Mouse (Mus musculus) stomach, postnatal 0 days (tissue): ENCODE measurements at regions not wholly inside any gene's neighbourhood (a gene's known extent, or its start where the extent isn't known, plus 50 kb on each side); places are given as distances from the start of the nearest gene placed in this dataset.

Experiments used
- ATAC-seq: fragments of 200-750 bp; cut with Nextera tagmentation; 2 replicates; pipeline ENCODE4 v1.8.0; 2017; ENCODE audit not compliant: low FRiP score, low TSS enrichment
- DNase-seq: peaks from one replicate; pipeline ENCODE4 v3.0.0-alpha.2; 2016; ENCODE audit warnings: low spot score
- H3K27ac ChIP-seq: fragments of 300-500 bp; sonication (generic); replicated peaks from 2 replicates; pipeline ENCODE4 v1.5.1; 2014; ENCODE audit warnings: mild to moderate bottlenecking, control low read depth
- H3K27me3 ChIP-seq: fragments of 300-500 bp; sonication (generic); 2 replicates; pipeline ENCODE4 v1.6.1; 2014; ENCODE audit warnings: low read length; ENCODE audit not compliant: control insufficient read depth, insufficient read depth
- H3K36me3 ChIP-seq: fragments of 300-500 bp; sonication (generic); 2 replicates; pipeline ENCODE4 v1.6.1; 2014; ENCODE audit warnings: low read length, mixed read lengths; ENCODE audit not compliant: control insufficient read depth, insufficient read depth
- H3K4me1 ChIP-seq: fragments of 300-500 bp; sonication (generic); replicated peaks from 2 replicates; pipeline ENCODE4 v1.6.1; 2014; ENCODE audit warnings: antibody characterized with exemption; ENCODE audit not compliant: control insufficient read depth, insufficient read depth
- H3K4me2 ChIP-seq: fragments of 300-500 bp; sonication (generic); replicated peaks from 2 replicates; pipeline ENCODE4 v1.6.1; 2014; ENCODE audit warnings: low read depth, mild to moderate bottlenecking, control low read depth, moderate library complexity
- H3K4me3 ChIP-seq: fragments of 300-500 bp; sonication (generic); 2 replicates; pipeline ENCODE4 v1.5.1; 2014; ENCODE audit warnings: low read depth, low read length, control low read depth
- H3K9ac ChIP-seq: fragments of 300-500 bp; sonication (generic); 2 replicates; pipeline ENCODE4 v1.6.1; 2014; ENCODE audit warnings: mild to moderate bottlenecking, low read length, control low read depth, mixed read lengths
- H3K9me3 ChIP-seq: fragments of 300-500 bp; sonication (generic); 2 replicates; pipeline ENCODE4 v1.6.1; 2016; ENCODE audit warnings: low read length; ENCODE audit not compliant: control insufficient read depth
- CTCF ChIP-seq: IDR thresholded peaks from 2 replicates; pipeline ENCODE4 v1.5.1; 2016; ENCODE audit warnings: antibody characterized with exemption, low read depth, mild to moderate bottlenecking, moderate library complexity
- EP300 ChIP-seq: optimal IDR thresholded peaks from 2 replicates; pipeline ENCODE3; 2016; ENCODE audit warnings: antibody characterized with exemption
- WGBS: fragments of 180-500 bp; shearing (Covaris S2); extraction: QIAGEN DNeasy Blood & Tissue Kit; methylation state at CpG from one replicate; pipeline ENCODE4 v1.1.7; 2014; 5-methylcytosine and 5-hydroxymethylcytosine counted together

DNA sequence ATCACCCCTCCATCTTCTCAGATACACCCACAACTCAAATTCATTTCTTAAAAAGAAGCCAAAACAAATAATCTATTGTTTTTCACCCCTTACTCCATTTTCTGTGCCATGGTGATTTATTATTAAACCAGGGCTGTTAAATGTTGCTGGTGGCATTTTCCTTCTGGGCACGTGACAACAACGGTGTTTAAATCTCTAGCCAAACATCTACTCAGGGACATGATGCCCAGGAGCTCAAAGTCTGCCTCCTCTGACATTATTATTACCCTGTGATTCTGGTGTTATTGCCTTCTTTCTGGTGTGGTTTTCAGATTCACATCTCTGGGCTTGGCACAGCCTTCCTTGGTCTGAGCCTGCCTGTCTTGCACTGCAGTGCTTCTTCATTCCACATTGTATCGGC lies 253.5 kb upstream of the Camk1g start:
- ATAC-seq, result no peak
- H3K4me1 ChIP-seq, result no peaks in the 10 kb centered on the region
- TF ChIP-seq CTCF, result no peak
- TF ChIP-seq EP300, result no peak

DNA sequence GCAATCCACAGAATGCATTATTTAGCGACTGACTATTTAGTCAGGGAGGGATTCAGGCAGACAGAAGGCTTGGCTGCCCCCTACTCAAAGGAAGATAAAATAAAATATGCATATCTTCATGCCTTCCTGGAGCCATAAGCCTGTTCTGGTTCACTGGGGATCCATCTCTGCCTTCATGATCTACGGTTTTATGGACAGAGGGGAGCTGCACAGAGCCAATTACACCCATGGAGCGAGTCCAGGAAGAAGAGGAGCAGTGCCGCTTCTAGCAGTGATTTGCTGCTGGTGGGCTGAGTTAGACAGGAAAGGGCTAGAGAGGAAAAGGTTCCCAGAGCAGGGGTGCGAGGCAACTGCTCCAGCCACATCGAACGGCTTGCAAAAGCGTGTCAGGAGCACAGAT lies 248.2 kb upstream of the Camk1g start:
- Histone ChIP-seq H3K9ac (no peak overlapping the region), H3K27ac (no peak overlapping the region), H3K4me2 (no peak overlapping the region), H3K4me1 (no peaks in the 10 kb centered on the region), H3K4me3 (no peak overlapping the region), H3K36me3 (no peaks in the 10 kb centered on the region), H3K27me3 (no peaks in the 10 kb centered on the region), H3K9me3 (no peaks in the 10 kb centered on the region)
- DNase-seq, result no peak
- no peak for TF ChIP-seq CTCF
- no peak for TF ChIP-seq EP300
- 60% methylated on average over 8 of the region's 8 CpGs for WGBS
- ATAC-seq, result no peak

More for the DNA sequence above, 253.5 kb upstream of the Camk1g start:
- Histone ChIP-seq H3K4me2 (no peak overlapping the region), H3K9ac (no peak overlapping the region), H3K27me3 (no peaks in the 10 kb centered on the region), H3K9me3 (no peaks in the 10 kb centered on the region), H3K4me3 (no peak overlapping the region), H3K27ac (no peak overlapping the region), H3K36me3 (no peaks in the 10 kb centered on the region)
- DNase-seq, result no peak
- WGBS, result 83% methylated on average over 3 of the region's 3 CpGs

DNA sequence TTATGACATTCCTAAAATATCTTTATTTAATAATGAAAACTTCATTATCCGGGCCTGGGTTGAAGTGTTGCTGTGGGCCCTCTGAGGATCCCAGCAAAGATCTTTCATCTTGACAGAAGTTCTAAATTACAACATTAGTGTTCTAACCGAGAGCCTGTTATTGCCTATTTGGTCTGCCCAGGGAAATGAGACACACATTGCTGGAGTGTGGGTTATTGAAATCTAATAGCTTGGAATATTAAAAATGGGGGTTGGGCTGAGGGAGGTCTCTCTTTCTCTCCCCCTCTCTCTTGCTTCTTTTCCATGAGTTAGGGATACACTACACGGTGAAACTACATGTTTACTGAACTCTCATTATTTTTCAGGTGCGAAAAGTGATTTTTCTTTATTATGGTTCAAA lies 240.4 kb upstream of the Camk1g start:
- no peak for DNase-seq
- Histone ChIP-seq H3K27ac (no peak overlapping the region), H3K9me3 (no peaks in the 10 kb centered on the region), H3K4me3 (no peak overlapping the region), H3K4me2 (no peak overlapping the region), H3K36me3 (no peaks in the 10 kb centered on the region), H3K9ac (no peak overlapping the region), H3K4me1 (no peaks in the 10 kb centered on the region), H3K27me3 (no peaks in the 10 kb centered on the region)
- WGBS, result 60% methylated on average over 4 of the region's 4 CpGs
- TF ChIP-seq EP300 (no peak), CTCF (no peak)
- no peak for ATAC-seq

DNA sequence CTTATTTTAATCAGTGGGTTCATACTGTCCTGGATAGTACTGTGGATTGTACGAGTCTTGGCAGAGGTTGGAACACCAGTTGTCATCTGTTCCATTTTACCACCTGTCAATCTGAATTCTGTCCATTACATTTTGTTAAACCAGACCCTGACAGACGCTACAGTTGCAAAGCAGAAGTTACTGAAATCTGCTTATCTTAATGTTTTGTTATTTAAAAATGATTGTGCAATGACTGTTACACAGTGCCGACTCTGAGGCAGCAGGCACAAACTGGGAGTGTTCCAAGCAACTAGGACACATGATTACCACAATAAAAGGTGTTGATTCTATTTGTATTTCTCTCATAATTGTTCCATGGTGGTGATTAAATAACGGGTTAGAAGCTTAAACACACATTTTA lies 229.8 kb upstream of the Camk1g start:
- DNase-seq (no peak), ATAC-seq (no peak)
- WGBS, result 53% methylated on average over 4 of the region's 4 CpGs
- no peak overlapping the region for H3K4me3 ChIP-seq
- no peak overlapping the region for H3K27ac ChIP-seq
- 0 out of 2 replicates have a peak, but pooled peaks cover 2% of the 10 kb centered on the region for H3K9me3 ChIP-seq
- no peaks in the 10 kb centered on the region for H3K27me3 ChIP-seq
- no peak overlapping the region for H3K9ac ChIP-seq
- H3K4me1 ChIP-seq, result no peaks in the 10 kb centered on the region
- H3K36me3 ChIP-seq, result no peaks in the 10 kb centered on the region
- TF ChIP-seq CTCF, result no peak
- TF ChIP-seq EP300, result no peak
- no peak overlapping the region for H3K4me2 ChIP-seq

DNA sequence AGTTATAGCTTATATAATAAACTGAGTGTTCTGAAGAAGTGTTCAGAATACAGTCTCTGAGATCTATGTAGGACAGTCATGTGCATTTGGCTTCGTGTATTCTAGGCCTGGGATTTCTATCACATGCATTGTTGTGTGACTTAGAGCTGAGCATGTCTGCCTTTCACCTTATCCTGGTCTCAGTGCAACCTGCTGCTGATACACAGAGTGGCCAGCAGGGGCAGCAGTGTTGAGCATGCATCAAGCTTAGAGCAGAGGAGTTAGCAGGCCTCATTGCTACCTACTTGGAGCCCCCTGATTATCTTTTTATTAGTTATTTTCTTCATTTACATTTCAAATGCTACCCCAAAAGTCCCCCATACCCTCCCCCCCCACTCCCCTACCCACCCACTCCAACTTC lies 229.1 kb upstream of the Camk1g start:
- Histone ChIP-seq H3K4me3 (no peak overlapping the region), H3K36me3 (no peaks in the 10 kb centered on the region), H3K9ac (no peak overlapping the region), H3K4me1 (no peaks in the 10 kb centered on the region), H3K9me3 (0 out of 2 replicates have a peak, but pooled peaks cover 2% of the 10 kb centered on the region), H3K27me3 (no peaks in the 10 kb centered on the region), H3K27ac (no peak overlapping the region), H3K4me2 (no peak overlapping the region)
- peak; percentile 22 for DNase-seq
- ATAC-seq, result no peak
- 43% methylated on average over 1 of the region's 1 CpGs for WGBS
- no peak for TF ChIP-seq EP300
- peak; percentile 67 for TF ChIP-seq CTCF

DNA sequence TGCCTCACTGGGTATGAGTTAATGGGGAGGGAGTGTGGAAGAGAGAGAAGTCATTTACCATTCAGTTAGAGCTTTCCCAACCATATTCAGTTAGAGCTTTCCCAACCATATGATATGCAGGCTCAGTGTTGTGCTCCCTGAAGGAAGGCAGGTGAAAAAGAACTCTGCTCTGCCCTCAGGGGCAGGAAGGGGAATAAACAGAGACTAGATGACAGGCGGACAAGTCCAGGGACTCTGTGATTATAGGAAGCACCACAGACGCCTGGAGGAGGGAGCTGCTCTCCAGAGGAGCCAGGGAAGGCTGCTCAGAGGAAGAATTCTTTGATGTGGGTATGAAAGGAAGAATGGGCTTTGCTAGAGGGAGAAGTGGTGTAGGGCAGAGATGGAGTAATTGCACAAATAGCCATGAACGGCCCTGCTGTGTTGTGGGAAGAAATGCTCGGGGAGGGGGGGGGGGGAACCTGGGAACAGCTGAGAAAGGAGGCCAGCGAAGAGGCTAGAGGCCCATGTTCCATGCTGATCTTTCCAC lies 220.3 kb upstream of the Camk1g start:
- Histone ChIP-seq H3K4me2 (no peak overlapping the region), H3K4me1 (no peaks in the 10 kb centered on the region), H3K27me3 (no peaks in the 10 kb centered on the region), H3K9me3 (no peaks in the 10 kb centered on the region), H3K36me3 (no peaks in the 10 kb centered on the region), H3K9ac (no peak overlapping the region), H3K27ac (no peak overlapping the region), H3K4me3 (no peak overlapping the region)
- DNase-seq (no peak), ATAC-seq (no peak)
- 46% methylated on average over 5 of the region's 5 CpGs for WGBS
- TF ChIP-seq EP300 (no peak), CTCF (no peak)
